Mouse (Mus musculus): ENCODE measurements around the gene Adprhl1. TPM values are rescaled to one million over a fixed set of nuclear protein-coding genes. Genes with fewer than 3 reads are reported as not detected.
A peak's percentile ranks its signal among the peaks of the same experiment; 100 is the strongest.

Gene Adprhl1
- polyA plus RNA-seq (2017; shearing (Covaris generic)) = not detected

DNA sequence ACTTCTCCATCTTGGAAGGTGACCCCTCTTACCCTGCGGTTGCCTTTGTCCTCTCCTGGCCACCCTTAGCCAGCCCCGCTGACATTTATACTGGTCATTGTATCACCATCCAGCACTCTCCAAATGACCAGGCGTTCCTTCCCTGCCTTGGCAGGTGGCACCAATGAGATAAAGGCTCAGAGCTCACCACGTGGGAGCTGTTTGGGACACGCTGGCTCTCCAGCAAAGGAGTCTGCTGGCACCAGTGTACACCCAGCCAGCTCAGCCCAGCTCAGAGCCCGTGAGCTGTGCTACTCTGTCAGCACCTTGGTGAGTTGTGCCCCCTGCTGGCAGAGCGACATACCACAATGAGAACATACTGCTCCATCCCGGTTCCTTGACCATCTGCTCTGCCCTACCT is at the start of gene Adprhl1:
TSS of gene Adprhl1 (minus strand) at position 144 of the 400 bp plus-strand sequence.
- ATAC-seq = peak; percentile 60

DNA sequence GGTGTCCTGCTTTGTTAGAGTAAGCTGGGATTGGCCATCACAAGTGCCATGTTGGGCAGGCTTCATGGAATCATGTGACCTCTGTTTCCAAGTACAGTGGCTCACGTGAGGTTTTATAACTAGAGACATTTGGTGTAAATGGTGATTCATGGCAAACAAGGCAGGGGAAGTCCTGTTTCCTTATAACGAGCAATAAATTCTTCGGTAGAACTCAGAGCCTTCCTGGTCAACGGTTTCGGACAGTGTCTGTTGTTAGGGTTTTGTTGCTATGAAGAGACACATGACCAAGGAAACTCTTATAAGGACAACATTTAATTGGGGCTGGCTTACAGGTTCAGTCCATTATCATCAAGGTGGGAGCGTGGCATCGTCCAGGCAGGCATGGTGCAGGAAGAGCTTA is 47.1 kb upstream of the Adprhl1 start:
- no peak for ATAC-seq

DNA sequence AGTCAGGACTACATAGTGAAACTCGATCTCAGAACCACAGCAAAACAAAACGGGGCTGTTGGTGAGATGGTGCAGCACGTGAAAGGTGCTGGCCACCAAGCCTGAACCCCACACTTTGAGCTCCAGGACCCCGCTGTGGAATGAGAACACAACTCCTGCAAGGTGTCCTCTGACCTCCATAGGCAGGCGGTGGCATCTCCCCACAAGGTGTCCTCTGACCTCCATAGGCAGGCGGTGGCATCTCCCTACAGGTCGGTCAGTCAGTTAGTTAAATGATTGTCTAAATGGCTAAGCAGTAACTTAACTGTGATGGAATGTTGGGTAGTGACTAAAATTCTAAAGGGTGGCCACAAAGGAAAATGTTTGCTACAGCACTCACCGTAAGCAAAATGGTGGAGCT is 45.6 kb upstream of the Adprhl1 start:
- no peak for ATAC-seq

DNA sequence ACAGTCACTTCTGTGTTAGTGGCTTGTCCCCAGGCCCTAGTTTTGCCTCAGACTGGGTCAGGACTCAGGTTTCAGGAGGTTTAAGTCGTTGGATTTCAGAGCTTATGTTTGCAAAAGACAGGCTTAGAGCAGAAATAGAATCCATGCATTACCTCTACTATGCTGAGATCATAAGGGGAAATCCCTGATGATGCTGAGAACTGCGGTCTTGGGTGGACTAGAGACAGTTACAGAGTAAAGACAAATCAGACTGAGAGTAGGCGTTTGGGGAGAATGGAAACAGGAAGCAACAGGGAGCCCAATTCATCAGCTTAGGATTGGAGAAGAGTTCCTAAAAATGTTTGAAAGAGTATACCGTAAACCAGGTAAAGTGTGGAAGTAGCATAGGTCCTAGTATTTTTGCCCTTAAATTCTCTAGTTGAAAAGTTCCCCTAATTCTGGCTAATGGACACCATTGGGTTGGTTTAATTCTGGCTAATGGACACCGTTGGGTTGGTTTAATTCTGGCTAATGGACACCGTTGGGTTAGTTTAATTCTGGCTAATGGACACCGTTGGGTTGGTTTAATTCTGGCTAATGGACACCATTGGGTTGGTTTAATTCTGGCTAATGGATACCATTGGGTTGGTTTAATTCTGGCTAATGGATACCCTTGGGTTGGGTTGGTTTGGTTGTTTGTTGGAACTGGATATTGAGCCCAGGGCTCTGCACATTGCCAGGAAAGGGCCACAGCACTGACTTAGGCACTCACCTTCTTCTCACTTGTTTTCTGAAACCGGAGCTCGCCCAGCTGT is 39.9 kb upstream of the Adprhl1 start:
- peak; percentile 81 for ATAC-seq

DNA sequence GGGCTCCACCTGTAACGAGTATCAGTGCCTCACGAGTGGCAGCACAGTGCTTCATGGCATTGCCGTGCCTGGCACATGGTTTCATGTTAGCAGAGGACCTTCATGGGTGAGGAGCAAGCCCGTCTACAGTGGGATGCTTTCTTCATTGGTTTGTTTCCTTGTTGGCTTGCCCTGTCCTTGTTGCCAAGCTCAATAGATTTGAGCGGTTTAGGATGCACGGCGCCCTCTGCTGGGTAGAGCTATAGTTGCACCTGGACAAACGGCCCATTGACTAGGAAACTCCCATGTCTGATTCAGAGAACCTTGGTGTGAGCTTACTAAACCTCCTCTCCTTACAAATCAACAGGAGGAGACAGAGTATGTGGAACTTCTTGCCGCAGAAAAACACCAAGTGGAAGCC is 38.4 kb upstream of the Adprhl1 start:
- no peak for ATAC-seq

DNA sequence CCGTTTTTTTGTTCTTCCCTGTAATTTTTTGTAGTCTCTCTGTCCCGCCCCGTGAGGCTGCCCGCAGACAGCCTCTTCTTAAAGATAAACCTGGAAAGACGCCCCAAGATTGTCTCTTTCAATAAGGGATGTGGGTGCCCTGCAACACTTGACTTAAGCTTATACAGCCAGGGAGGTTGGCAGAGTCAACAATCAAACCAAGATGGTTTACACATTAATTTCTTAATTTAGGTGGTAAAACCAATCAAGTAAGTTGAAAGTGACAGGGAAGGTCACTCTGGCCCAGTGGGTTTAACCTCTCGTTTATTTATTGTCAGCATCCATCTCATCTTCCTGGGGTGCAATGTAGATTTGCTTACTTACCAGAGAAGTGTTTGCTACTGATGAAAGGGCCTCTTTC is 34.7 kb upstream of the Adprhl1 start:
- ATAC-seq = no peak

- ATAC-seq = peak; percentile 87
Measured at GRCm38 (mm10) chr8:13287692-13288623, 34.0 kb upstream of the Adprhl1 start, which contains the start of the genes Dcun1d2 and Tmco3. Dcun1d2 (minus strand) TSS chr8:13288131. Tmco3 (plus strand) TSS chr8:13288190.

DNA sequence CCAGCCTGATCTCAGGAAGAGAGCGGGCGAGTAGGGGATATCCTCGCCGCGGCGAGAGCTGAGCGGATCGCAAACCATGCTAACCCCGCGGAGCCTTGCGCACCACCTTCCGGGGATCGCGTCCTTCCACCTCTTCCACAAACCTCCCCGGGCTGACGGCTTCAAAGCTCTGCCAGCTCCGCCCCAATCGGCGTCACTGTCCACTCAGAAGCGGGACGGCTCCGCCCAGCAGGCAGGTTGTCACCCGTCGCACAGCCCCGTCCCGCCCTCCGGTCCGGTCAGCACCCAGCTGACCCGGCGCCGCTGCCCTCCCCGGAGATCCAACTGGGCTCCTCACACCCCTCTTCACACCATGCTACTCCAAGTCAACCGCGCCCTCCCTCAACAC is 33.3 kb upstream of the Adprhl1 start:
- peak; percentile 68 for ATAC-seq

GRCm38 (mm10) chr8:13283200-13283599 is 29.2 kb upstream of the Adprhl1 start:
- ATAC-seq = no peak

GRCm38 (mm10) chr8:13276941-13277447 is 23.0 kb upstream of the Adprhl1 start:
- ATAC-seq = no peak

GRCm38 (mm10) chr8:13272834-13273233 is 18.9 kb upstream of the Adprhl1 start:
- ATAC-seq = no peak

DNA sequence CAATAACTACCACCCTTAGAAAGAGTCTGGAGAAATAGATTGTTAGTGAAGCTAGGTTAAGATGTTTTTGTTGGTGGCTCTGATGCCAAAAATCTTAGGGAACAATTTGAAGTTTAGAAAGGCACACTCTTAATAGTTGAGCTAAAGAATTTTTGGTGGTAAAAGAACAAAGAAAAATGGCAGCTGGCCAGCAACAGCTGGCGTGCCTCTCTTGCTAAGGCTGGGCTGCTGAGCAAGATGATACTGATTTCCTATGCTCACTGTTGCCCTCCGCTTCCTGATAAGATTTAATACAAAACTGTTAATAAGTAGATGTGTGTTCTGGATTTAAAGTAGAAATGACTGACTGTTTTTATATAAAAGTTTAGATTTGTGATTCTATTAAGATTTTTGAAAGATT is 13.6 kb upstream of the Adprhl1 start:
- ATAC-seq = no peak

DNA sequence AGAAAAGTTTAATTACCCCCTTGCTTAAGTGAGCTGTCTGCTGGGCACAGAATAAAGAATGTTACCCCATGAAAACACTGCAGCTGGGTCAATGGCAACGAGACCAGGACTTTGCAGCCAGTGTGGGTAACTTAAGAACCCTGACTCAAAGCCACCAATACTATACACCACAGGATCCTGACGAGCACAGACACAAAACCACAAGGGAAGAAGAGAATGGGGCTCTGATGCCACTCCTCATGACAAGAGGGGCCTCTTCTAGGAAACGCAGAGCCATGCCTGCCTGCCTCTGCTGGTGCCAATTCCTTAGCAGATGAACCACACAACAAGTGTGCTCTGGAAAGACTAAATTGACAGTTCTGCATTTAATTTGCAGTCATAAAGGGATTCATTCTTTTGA is 9.4 kb upstream of the Adprhl1 start:
- ATAC-seq = no peak

DNA sequence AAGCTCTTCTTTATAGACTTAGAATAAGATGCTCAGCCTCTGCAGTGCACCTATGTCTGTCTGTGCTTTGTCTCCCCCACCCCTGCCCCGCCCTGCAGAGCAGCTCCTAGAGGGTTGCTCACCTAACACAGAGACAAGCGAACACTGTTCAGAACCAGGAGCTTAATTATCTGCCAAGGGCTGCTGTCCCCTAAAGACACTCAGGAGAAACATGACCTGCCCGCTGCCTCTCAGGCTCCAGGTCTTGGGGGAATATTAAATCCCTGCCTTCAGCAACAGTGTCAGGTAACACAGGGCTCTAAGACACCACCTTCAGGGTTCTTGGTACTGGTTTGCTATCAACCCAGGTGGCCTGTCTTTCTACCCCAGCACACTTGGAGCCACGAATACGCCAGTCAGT is 549 bp downstream of the Adprhl1 start:
- no peak for ATAC-seq

DNA sequence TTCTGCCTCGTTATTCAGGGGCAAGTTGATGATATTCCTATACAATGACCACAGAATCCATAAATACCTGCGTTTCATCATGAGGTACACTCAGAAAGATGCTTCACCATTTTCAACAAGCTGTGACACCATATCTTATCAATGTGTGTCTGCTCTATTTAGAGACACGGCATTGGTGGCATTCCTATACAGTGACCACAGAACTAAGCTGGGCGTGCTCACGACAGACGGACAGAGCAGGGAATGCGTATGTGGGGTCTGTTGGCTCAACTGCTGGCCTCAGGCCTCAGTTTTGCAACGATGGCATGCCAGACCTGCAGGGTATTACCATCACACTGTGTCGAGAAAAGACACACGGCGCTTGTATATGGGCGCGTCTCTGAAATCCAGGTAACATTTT is 1.1 kb downstream of the Adprhl1 start:
- ATAC-seq = no peak

DNA sequence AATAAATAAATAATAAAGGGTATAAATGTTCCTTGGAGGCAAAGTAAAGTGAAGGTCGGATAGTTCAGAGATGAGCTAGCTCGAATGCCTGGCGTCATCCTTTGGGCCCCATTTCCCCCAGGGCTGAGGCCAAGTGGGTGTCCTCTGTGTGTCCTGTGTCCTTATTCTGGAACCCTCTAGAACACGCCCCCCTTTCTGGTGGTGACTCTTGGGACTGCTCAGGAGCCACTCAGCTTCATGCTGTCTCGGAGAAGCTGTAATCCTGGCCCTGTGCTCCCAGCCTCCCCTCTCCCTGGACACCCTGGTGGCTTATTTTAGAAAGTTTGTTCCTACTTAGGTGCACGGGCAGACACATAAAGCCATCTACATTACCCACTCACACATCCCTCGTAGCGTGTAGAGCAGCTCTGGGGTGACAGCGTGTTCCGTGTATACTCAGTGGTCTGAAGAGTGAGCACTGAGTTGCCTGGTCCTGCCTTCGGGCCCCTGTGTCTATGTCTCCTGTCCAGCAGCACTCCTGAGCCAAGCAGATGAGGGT is 9.6 kb downstream of the Adprhl1 start:
- no peak for ATAC-seq

- no peak for ATAC-seq
Measured at GRCm38 (mm10) chr8:13242985-13243870, 10.7 kb downstream of the Adprhl1 start.

GRCm38 (mm10) chr8:13240691-13241090 is 13.3 kb downstream of the Adprhl1 start:
- ATAC-seq = no peak

GRCm38 (mm10) chr8:13240055-13240454 is 13.9 kb downstream of the Adprhl1 start:
- no peak for ATAC-seq

GRCm38 (mm10) chr8:13234803-13235202 is 19.2 kb downstream of the Adprhl1 start:
- ATAC-seq = no peak

DNA sequence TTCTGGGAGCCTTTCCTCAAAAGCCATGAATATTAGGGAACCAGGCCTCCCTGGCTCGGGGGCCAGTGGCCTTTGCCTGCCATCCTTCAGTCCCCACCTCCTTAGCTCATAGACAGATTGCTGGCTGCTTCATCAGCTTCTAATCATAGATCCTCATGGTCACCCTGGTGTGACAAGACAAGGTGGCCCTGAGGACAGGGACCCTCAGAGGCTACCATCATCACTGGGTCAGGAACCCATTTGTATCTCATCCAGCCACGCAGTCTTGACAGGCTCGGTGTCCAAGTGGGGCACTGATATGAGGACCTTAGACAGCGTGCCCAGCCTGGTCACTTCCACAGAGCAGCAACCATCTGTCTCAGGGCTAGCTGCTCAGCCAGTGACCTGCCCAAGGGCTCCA is 23.5 kb downstream of the Adprhl1 start:
- no peak for ATAC-seq

- no peak for ATAC-seq
Measured at GRCm38 (mm10) chr8:13229802-13230201, 24.2 kb downstream of the Adprhl1 start.
